Mouse (Mus musculus): Measurements from ENCODE around the gene Pbld2. TPM values are rescaled to one million over a fixed set of nuclear protein-coding genes. Genes with fewer than 3 reads are reported as not detected.

Pbld2 gene
- polyA plus RNA-seq, 1 experiment from 2014 or later: 1.2 TPM

DNA sequence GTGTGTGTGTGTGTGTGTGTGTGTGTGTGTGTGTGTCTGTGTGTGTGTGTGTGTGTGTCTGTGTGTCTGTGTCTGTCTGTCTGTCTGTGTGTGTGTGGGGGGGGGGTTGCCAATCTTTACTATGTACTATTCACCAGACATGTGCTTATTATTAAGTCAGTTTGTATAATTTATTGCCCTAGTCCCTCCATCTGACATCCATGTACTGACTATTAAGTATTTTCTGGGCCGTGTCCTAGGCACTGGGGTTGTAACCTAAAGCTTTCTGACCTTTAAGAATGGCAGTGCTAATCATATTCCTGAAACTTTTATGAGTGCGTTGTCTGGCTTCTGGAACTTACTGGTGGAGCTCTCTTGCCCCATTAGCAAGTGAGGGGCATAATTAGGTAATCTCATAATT lies 72.6 kb downstream of the Pbld2 start:
- Histone ChIP-seq H3K4me1 (replicated peaks) (peaks cover 17% of the 10 kb centered on the region), H3K9me3 (no peaks in the 10 kb centered on the region), H3K4me2 (no peak overlapping the region), H3K36me3 (no peaks in the 10 kb centered on the region), H3K9ac (replicated peaks) (no peak overlapping the region), H3K27me3 (peaks cover 34% of the 10 kb centered on the region), H3K4me3 (replicated peaks) (no peak overlapping the region), H3K27ac (no peak overlapping the region)
- ATAC-seq (ENCODE audit: insufficient number of reproducible peaks, insufficient read depth, low FRiP score, low TSS enrichment, low read depth): no peak
- WGBS: 24% methylated on average over 2 of the region's 2 CpGs

DNA sequence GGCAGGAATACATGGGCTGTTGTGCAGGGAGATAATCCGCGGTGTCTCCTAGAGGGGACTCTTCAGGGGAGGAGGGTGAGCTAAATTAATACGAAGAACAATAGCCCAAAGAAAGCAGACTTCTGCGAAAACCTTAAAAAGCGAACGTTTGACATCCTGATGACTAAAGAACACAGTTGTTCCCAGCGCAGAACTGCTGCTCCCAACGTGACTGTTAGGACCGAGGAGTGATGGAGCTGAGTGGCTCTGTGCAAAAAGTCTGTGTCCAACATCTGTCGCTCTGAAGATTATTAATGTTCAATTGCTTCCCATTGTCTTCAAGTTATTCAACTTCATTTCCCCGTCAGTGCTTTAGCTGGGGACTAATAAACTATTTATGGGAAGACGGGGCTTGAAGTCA lies 74.1 kb downstream of the Pbld2 start:
- Histone ChIP-seq H3K9me3 (no peaks in the 10 kb centered on the region), H3K27me3 (peaks cover 36% of the 10 kb centered on the region), H3K4me2 (no peak overlapping the region), H3K4me3 (replicated peaks) (no peak overlapping the region), H3K4me1 (replicated peaks) (peaks cover 13% of the 10 kb centered on the region), H3K36me3 (no peaks in the 10 kb centered on the region), H3K27ac (no peak overlapping the region), H3K9ac (replicated peaks) (no peak overlapping the region)
- WGBS: 63% methylated on average over 12 of the region's 12 CpGs
- no peak for ATAC-seq (ENCODE audit: insufficient number of reproducible peaks, insufficient read depth, low FRiP score, low TSS enrichment, low read depth)

DNA sequence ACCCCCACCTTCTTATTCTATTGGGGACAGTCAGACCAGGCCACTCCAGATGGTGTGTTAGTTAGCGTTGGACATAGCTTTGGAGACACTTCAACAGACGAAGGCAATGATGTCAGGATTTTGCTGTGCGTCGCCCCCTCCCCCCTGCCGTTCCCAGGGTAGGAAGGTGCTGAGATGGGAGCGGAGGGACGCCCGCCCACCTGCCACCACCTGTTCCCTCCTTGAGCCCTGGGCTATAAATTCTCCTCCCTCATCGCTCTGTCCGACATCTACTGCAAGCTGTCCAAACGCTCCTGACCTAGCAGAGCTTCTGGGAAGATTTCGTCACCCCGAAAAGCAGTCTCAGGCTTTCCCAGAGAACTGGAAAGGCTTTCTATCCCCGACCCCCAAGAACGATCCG lies 75.4 kb downstream of the Pbld2 start, which contains the start of gene Atoh7:
TSS of gene Atoh7 (plus strand) at position 131 of the 400 bp plus-strand sequence.
- no peak for ATAC-seq (ENCODE audit: insufficient number of reproducible peaks, insufficient read depth, low FRiP score, low TSS enrichment, low read depth)
- Histone ChIP-seq H3K9ac (replicated peaks) (peak within 1 kb of the TSS; percentile 69), H3K27me3 (peaks cover 36% of the 10 kb centered on the region), H3K27ac (no peak within 1 kb of the TSS), H3K4me1 (replicated peaks) (peaks cover 13% of the 10 kb centered on the region), H3K9me3 (no peaks in the 10 kb centered on the region), H3K4me2 (peak within 1 kb of the TSS; percentile 92), H3K36me3 (no peaks in the 10 kb centered on the region), H3K4me3 (replicated peaks) (peak within 1 kb of the TSS; percentile 61)
- WGBS: 3% methylated on average over 16 of the region's 16 CpGs

DNA sequence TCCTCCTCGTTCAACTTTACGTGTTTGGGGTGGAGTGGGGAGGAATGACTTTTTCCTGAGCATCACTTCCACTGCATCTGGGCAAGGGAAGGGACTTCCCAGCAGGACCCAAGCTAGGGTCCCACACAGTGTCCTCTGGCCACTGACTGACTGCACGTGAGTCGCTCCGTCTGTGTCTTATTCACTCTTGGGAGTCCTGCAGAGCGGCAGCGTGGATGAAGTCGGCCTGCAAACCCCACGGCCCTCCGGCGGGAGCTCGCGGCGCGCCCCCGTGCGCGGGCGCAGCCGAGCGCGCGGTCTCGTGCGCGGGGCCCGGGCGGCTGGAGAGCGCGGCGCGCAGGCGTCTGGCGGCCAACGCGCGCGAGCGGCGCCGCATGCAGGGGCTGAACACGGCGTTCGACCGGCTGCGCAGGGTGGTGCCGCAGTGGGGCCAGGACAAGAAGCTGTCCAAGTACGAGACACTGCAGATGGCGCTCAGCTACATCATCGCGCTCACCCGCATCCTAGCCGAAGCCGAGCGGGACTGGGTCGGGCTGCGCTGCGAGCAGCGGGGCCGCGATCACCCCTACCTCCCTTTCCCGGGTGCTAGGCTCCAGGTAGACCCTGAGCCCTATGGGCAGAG lies 75.9 kb downstream of the Pbld2 start:
- no peak overlapping the region for H3K27ac ChIP-seq

DNA sequence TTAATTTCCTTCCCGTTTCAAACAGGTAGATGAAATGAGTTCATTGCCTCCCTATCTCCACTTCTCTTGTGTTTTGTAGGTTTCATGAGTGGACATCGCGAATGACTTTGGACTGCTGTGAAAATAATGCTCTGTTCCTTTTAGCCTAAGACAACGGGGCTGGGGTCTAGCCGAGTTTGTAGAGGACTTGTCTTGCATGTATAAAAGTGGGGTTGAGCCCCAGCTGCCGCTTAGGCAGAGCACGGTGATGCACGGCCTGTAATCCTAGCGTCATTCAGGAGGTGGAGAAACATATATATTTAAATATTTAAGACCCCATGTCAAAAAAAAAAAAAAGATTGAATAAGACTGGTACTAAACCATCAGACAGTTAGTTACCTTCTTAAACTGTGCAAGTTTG lies 76.5 kb downstream of the Pbld2 start:
- ATAC-seq (ENCODE audit: insufficient number of reproducible peaks, insufficient read depth, low FRiP score, low TSS enrichment, low read depth): no peak
- H3K27me3 ChIP-seq: peaks cover 36% of the 10 kb centered on the region
- H3K4me3 ChIP-seq (replicated peaks): peak overlapping the region; percentile 61
- 15% methylated on average over 9 of the region's 9 CpGs for WGBS
- no peaks in the 10 kb centered on the region for H3K9me3 ChIP-seq
- H3K27ac ChIP-seq: no peak overlapping the region
- no peaks in the 10 kb centered on the region for H3K36me3 ChIP-seq
- H3K4me2 ChIP-seq: peak overlapping the region; percentile 92
- H3K9ac ChIP-seq (replicated peaks): peak overlapping the region; percentile 69
- peaks cover 13% of the 10 kb centered on the region for H3K4me1 ChIP-seq (replicated peaks)

More for the DNA sequence above, 75.9 kb downstream of the Pbld2 start:
- peak overlapping the region; percentile 61 for H3K4me3 ChIP-seq (replicated peaks)
- no peaks in the 10 kb centered on the region for H3K9me3 ChIP-seq
- H3K9ac ChIP-seq (replicated peaks): peak overlapping the region; percentile 69
- ATAC-seq (ENCODE audit: insufficient number of reproducible peaks, insufficient read depth, low FRiP score, low TSS enrichment, low read depth): peak; percentile 75
- H3K4me1 ChIP-seq (replicated peaks): peaks cover 13% of the 10 kb centered on the region
- under 1% methylated on average over 62 of the region's 62 CpGs for WGBS
- H3K4me2 ChIP-seq: peak overlapping the region; percentile 92
- no peaks in the 10 kb centered on the region for H3K36me3 ChIP-seq
- H3K27me3 ChIP-seq: peaks cover 36% of the 10 kb centered on the region

Other genes with a start within 250 kb of the Pbld2 start
- gene Ccar1, start 232.0 kb upstream of the Pbld2 start, polyA plus RNA-seq (2016; fragmentation: Nextera tagmentation; extraction: Ambion mirVana): 153 and 160 TPM in 2 replicates
- 28.7 and 39.6 TPM in 2 replicates for gene Tet1, start 115.3 kb upstream of the Pbld2 start, polyA plus RNA-seq (2016; fragmentation: Nextera tagmentation; extraction: Ambion mirVana)
- 10.9 and 11.5 TPM in 2 replicates for gene Slc25a16, start 103.7 kb upstream of the Pbld2 start, polyA plus RNA-seq (2016; fragmentation: Nextera tagmentation; extraction: Ambion mirVana)
- gene Dna2, start 77.3 kb upstream of the Pbld2 start, polyA plus RNA-seq (2016; fragmentation: Nextera tagmentation; extraction: Ambion mirVana): 28.2 and 32.3 TPM in 2 replicates
- 32.1 and 33.0 TPM in 2 replicates for gene Rufy2, start 44.1 kb upstream of the Pbld2 start, polyA plus RNA-seq (2016; fragmentation: Nextera tagmentation; extraction: Ambion mirVana)
- 166 and 173 TPM in 2 replicates for gene Hnrnph3, start 98 bp upstream of the Pbld2 start, polyA plus RNA-seq (2016; fragmentation: Nextera tagmentation; extraction: Ambion mirVana)
- gene Pbld1, start 35.8 kb downstream of the Pbld2 start, polyA plus RNA-seq (2016; fragmentation: Nextera tagmentation; extraction: Ambion mirVana): 1.4 and 1.8 TPM in 2 replicates
- 0.42 and 0.60 TPM in 2 replicates for gene Atoh7, start 75.3 kb downstream of the Pbld2 start, polyA plus RNA-seq (2016; fragmentation: Nextera tagmentation; extraction: Ambion mirVana)
- 1.4 and 1.7 TPM in 2 replicates for gene Mypn, start 179.6 kb downstream of the Pbld2 start, polyA plus RNA-seq (2016; fragmentation: Nextera tagmentation; extraction: Ambion mirVana)
- 42.9 and 47.0 TPM in 2 replicates for gene Herc4, start 219.5 kb downstream of the Pbld2 start, polyA plus RNA-seq (2016; fragmentation: Nextera tagmentation; extraction: Ambion mirVana)